In genomic region chr7:110860129-110860528, GRCm38 (mm10) we compare ENCODE assay signal across 14 mouse cellular contexts. TPM values are rescaled to one million over a fixed set of nuclear protein-coding genes. Genes with fewer than 3 reads are reported as not detected.
DNase-seq lines count a peak whose midpoint lies in the region; ATAC-seq and TF ChIP-seq lines count a peak whose summit lies in the region.
"Had no signal": no experiment of that assay in that cellular context is flagged by ENCODE, and none has a peak within 500 bp of the region (broad histone marks: within the 10 kb centered on the region; RNA-seq: fewer than 3 reads in every experiment).

No protein-coding gene starts in this region.

- H3K27ac ChIP-seq in heart, embryonic 14.5 days (replicated peaks in 1 of 2; ENCODE audit: control insufficient read depth in 1 of 2, insufficient read depth in 1 of 2, low read depth in 2 of 2, low read length in 2 of 2) = peak overlapping the region in 1 of 2 experiments; percentile 37; a peak in 1 of 4 replicates
- no peak overlapping the region for H3K27ac ChIP-seq in liver, postnatal 0 days (ENCODE audit: low read depth)
- H3K27ac ChIP-seq in forebrain, embryonic 12.5 days = no peak overlapping the region
- H3K27ac ChIP-seq: hindbrain, embryonic 15.5 days had no signal

- 24% methylated on average over 5 of the region's 5 CpGs for WGBS in heart, embryonic 14.5 days
- 23% methylated on average over 5 of the region's 5 CpGs for WGBS in liver, postnatal 0 days (ENCODE audit: insufficient replicate concordance)
- 83% methylated on average over 5 of the region's 5 CpGs for WGBS in forebrain, embryonic 12.5 days

- TF ChIP-seq EP300 in liver, postnatal 0 days (IDR thresholded peaks at IDR 0.05; ENCODE audit: low read depth) = no peak

- TF ChIP-seq CTCF in liver, postnatal 0 days (IDR thresholded peaks at IDR 0.05; ENCODE audit: low read depth) = no peak

- intact Hi-C loops in heart, postnatal 36 days (cut with DNase I) = no loop called here

- H3K27me3 ChIP-seq in heart, embryonic 14.5 days (ENCODE audit: control insufficient read depth, insufficient read depth, low read length) = no peaks in the 10 kb centered on the region
- H3K27me3 ChIP-seq in liver, postnatal 0 days (ENCODE audit: insufficient read depth, low read length) = no peaks in the 10 kb centered on the region
- no peaks in the 10 kb centered on the region for H3K27me3 ChIP-seq in forebrain, embryonic 12.5 days
- H3K27me3 ChIP-seq: hindbrain, embryonic 15.5 days had no signal

- peaks cover 3 to 4% of the 10 kb centered on the region in 2 experiments; a peak in 2 of 4 replicates for H3K4me1 ChIP-seq in heart, embryonic 14.5 days (ENCODE audit: control insufficient read depth in 2 of 2, insufficient read depth in 2 of 2, low read length in 2 of 2)
- H3K4me1 ChIP-seq in liver, postnatal 0 days (ENCODE audit: insufficient read depth) = peaks cover 25% of the 10 kb centered on the region
- H3K4me1 ChIP-seq in forebrain, embryonic 12.5 days = peaks cover 4% of the 10 kb centered on the region; the same call in 1 of the 2 replicates

- H3K36me3 ChIP-seq in heart, embryonic 14.5 days (ENCODE audit: control insufficient read depth, insufficient read depth, low read length) = no peaks in the 10 kb centered on the region
- H3K36me3 ChIP-seq in liver, postnatal 0 days (replicated peaks; ENCODE audit: insufficient read depth, low read length) = no peaks in the 10 kb centered on the region
- H3K36me3 ChIP-seq in forebrain, embryonic 12.5 days (replicated peaks) = no peaks in the 10 kb centered on the region
- H3K36me3 ChIP-seq: hindbrain, embryonic 15.5 days had no signal

- 0 out of 2 replicates have a peak overlapping the region, but pooled peaks have one; percentile 6 for H3K4me2 ChIP-seq in heart, embryonic 14.5 days (ENCODE audit: low read length)
- peak overlapping the region; percentile 13 for H3K4me2 ChIP-seq in liver, postnatal 0 days (ENCODE audit: low read depth, low read length)
- H3K4me2 ChIP-seq in forebrain, embryonic 12.5 days = no peak overlapping the region
- H3K4me2 ChIP-seq: hindbrain, embryonic 15.5 days had no signal

- DNase-seq in heart, postnatal 36 days = no peak
- no peak for DNase-seq in liver, postnatal 0 days
- no peak for DNase-seq in cerebellum, adult 11-12 months
- DNase-seq in left cerebral cortex, adult 11 months (ENCODE audit: low spot score) = no peak
- DNase-seq: adrenal gland, adult 2 months; cerebellum, postnatal 14 days; gastrocnemius, postnatal 25 days; kidney, postnatal 10 days had no signal

- no peak overlapping the region for H3K9ac ChIP-seq in heart, embryonic 14.5 days (ENCODE audit: low read length)
- H3K9ac ChIP-seq in liver, postnatal 0 days (replicated peaks) = no peak overlapping the region
- no peak overlapping the region for H3K9ac ChIP-seq in forebrain, embryonic 12.5 days
- H3K9ac ChIP-seq: hindbrain, embryonic 15.5 days had no signal

- H3K9me3 ChIP-seq in heart, embryonic 14.5 days (ENCODE audit: control insufficient read depth, low read length) = no peaks in the 10 kb centered on the region
- H3K9me3 ChIP-seq in liver, postnatal 0 days (ENCODE audit: low read length) = no peaks in the 10 kb centered on the region
- H3K9me3 ChIP-seq in forebrain, embryonic 12.5 days = no peaks in the 10 kb centered on the region
- H3K9me3 ChIP-seq: hindbrain, embryonic 15.5 days had no signal

- ATAC-seq in heart, embryonic 14.5 days (ENCODE audit: insufficient number of reproducible peaks, insufficient read depth, low FRiP score, low read depth) = no peak
- ATAC-seq in common myeloid progenitor, adult 5-6 weeks (replicated peaks; ENCODE audit: low read depth, poor library complexity, severe bottlenecking) = peak; percentile 59
- no peak for ATAC-seq in liver, postnatal 0 days
- ATAC-seq in megakaryocyte-erythroid progenitor cell, adult 5-6 weeks (replicated peaks; ENCODE audit: low FRiP score, low TSS enrichment, poor library complexity, severe bottlenecking) = peak; percentile 61; the same call in 1 of the 2 replicates
- ATAC-seq in forebrain, embryonic 12.5 days (ENCODE audit: low FRiP score) = no peak
- ATAC-seq: forebrain, embryonic 14.5 days had no signal

- no peak overlapping the region for H3K4me3 ChIP-seq in heart, embryonic 14.5 days (ENCODE audit: control insufficient read depth in 1 of 2, insufficient read depth in 1 of 2, low read depth in 1 of 2, low read length in 2 of 2)
- H3K4me3 ChIP-seq in liver, postnatal 0 days (ENCODE audit: low read depth, low read length) = no peak overlapping the region
- no peak overlapping the region for H3K4me3 ChIP-seq in forebrain, embryonic 12.5 days (replicated peaks)
- H3K4me3 ChIP-seq: hindbrain, embryonic 15.5 days had no signal

RNA-seq across cellular contexts. Expression of gene Lyve1, which starts 2.9 kb away (rescaled TPM):
- polyA plus RNA-seq in heart, embryonic 14.5 days (2014; fragmentation: Nextera tagmentation; extraction: Ambion mirVana) = 5.7 and 6.3 TPM in 2 replicates
- 10 to 100 TPM; 14.1 to 28.1 TPM for total RNA-seq in heart, postnatal 36 days (2021)
- total RNA-seq in common myeloid progenitor, adult 5-6 weeks (2017) = not detected in 2 replicates
- polyA plus RNA-seq in liver, postnatal 0 days (2015; fragmentation: Nextera tagmentation; extraction: Ambion mirVana) = 37.4 and 45.7 TPM in 2 replicates
- total RNA-seq in megakaryocyte-erythroid progenitor cell, adult 5-6 weeks (2014; fragmentation: Nextera tagmentation) = not detected in 2 replicates
- total RNA-seq in megakaryocyte-erythroid progenitor cell, adult 5-6 weeks (2017) = not detected in 2 replicates
- polyA plus RNA-seq in forebrain, embryonic 12.5 days (2016; fragmentation: Nextera tagmentation; extraction: Ambion mirVana) = 3.0 and 3.3 TPM in 2 replicates

RNA-seq across cellular contexts. Expression of gene Rnf141, which starts 15.9 kb away (rescaled TPM):
- 39.5 and 40.2 TPM in 2 replicates for polyA plus RNA-seq in heart, embryonic 14.5 days (2014; fragmentation: Nextera tagmentation; extraction: Ambion mirVana)
- total RNA-seq in heart, postnatal 36 days (2021) = 10 to 100 TPM; 36.5 to 38.1 TPM
- 45.3 and 49.2 TPM in 2 replicates for total RNA-seq in common myeloid progenitor, adult 5-6 weeks (2017)
- 21.9 and 22.9 TPM in 2 replicates for polyA plus RNA-seq in liver, postnatal 0 days (2015; fragmentation: Nextera tagmentation; extraction: Ambion mirVana)
- total RNA-seq in megakaryocyte-erythroid progenitor cell, adult 5-6 weeks (2014; fragmentation: Nextera tagmentation) = 42.5 and 67.4 TPM in 2 replicates
- 37.1 and 54.9 TPM in 2 replicates for total RNA-seq in megakaryocyte-erythroid progenitor cell, adult 5-6 weeks (2017)
- polyA plus RNA-seq in forebrain, embryonic 12.5 days (2016; fragmentation: Nextera tagmentation; extraction: Ambion mirVana) = 25.8 and 29.1 TPM in 2 replicates

Comparison
In these comparisons a context has a peak if more than half of its experiments do, and no peak if none do; other contexts are left out.
1. ATAC-seq: peak in common myeloid progenitor, adult 5-6 weeks (single experiment) and megakaryocyte-erythroid progenitor cell, adult 5-6 weeks (single experiment); none in heart, embryonic 14.5 days (single experiment), liver, postnatal 0 days (single experiment) and forebrain, embryonic 12.5 days (single experiment).
2. RNA of gene Lyve1, which starts 2.9 kb away (total RNA-seq): 14.1 to 28.1 TPM in heart, postnatal 36 days; not detected in common myeloid progenitor, adult 5-6 weeks and not detected in megakaryocyte-erythroid progenitor cell, adult 5-6 weeks; every median in the first group is over 10 times any median in the second.